Mouse (Mus musculus) neural tube, embryonic 14.5 days (tissue): ENCODE data around the gene Cadps2. TPM values are rescaled to one million over a fixed set of nuclear protein-coding genes. Genes with fewer than 3 reads are reported as not detected.
A peak's percentile ranks its signal among the peaks of the same experiment; 100 is the strongest.

Experiments used
- ATAC-seq: fragments of 200-750 bp; cut with Nextera tagmentation; 2 replicates; pipeline ENCODE4 v1.8.0; 2017; ENCODE audit warnings: low read depth, mild to moderate bottlenecking, moderate TSS enrichment, moderate library complexity
- H3K27ac ChIP-seq: fragments of 300-500 bp; sonication (generic); 2 replicates; pipeline ENCODE4 v1.5.1; 2014; ENCODE audit warnings: low read depth, mild to moderate bottlenecking, control low read depth, low read length, moderate library complexity, mixed read lengths
- H3K27me3 ChIP-seq: fragments of 300-500 bp; sonication (generic); 2 replicates; pipeline ENCODE4 v1.6.1; 2014; ENCODE audit warnings: low read length; ENCODE audit not compliant: control insufficient read depth, insufficient read depth
- H3K36me3 ChIP-seq: fragments of 300-500 bp; sonication (generic); 2 replicates; pipeline ENCODE4 v1.6.1; 2014; ENCODE audit warnings: low read length, mixed read lengths; ENCODE audit not compliant: control insufficient read depth, insufficient read depth
- H3K4me1 ChIP-seq: fragments of 300-500 bp; sonication (generic); 2 replicates; pipeline ENCODE4 v1.6.1; 2014; ENCODE audit warnings: low read length; ENCODE audit not compliant: control insufficient read depth, insufficient read depth
- H3K4me2 ChIP-seq: fragments of 300-500 bp; sonication (generic); 2 replicates; pipeline ENCODE4 v1.6.1; 2014; ENCODE audit warnings: mild to moderate bottlenecking, low read depth, low read length, control low read depth
- H3K4me3 ChIP-seq: fragments of 300-500 bp; sonication (generic); 2 replicates; pipeline ENCODE4 v1.5.1; 2014; ENCODE audit warnings: low read depth, low read length, control low read depth, mixed read lengths
- H3K9ac ChIP-seq: fragments of 300-500 bp; sonication (generic); replicated peaks from 2 replicates; pipeline ENCODE4 v1.6.1; 2014; ENCODE audit warnings: low read depth, mild to moderate bottlenecking, control low read depth, low read length, mixed read lengths
- H3K9me3 ChIP-seq: fragments of 300-500 bp; sonication (generic); 2 replicates; pipeline ENCODE4 v1.6.1; 2016; ENCODE audit warnings: low read length; ENCODE audit not compliant: control insufficient read depth
- WGBS: fragments of 180-500 bp; shearing (Covaris S2); extraction: QIAGEN DNeasy Blood & Tissue Kit; methylation state at CpG from one replicate; pipeline ENCODE4 v1.1.7; 2014; 5-methylcytosine and 5-hydroxymethylcytosine counted together
- polyA plus RNA-seq: library from polyadenylated mRNA; unstranded; fragments of >200 nt; fragmentation: Nextera tagmentation; extraction: Ambion mirVana; gene quantifications from 2 replicates; pipeline ENCODE4 v1.2.1, GENCODE M21; 2014

The Cadps2 gene
- polyA plus RNA-seq, 1 experiment from 2014 or later: 14.2 TPM

GRCm38 (mm10) chr6:23471830-23472229, 367.4 kb downstream of the Cadps2 start:
- no peaks in the 10 kb centered on the region for H3K36me3 ChIP-seq
- 76% methylated on average over 2 of the region's 2 CpGs for WGBS
- ATAC-seq: no peak
- H3K4me2 ChIP-seq: no peak overlapping the region
- H3K4me1 ChIP-seq: no peaks in the 10 kb centered on the region
- H3K27ac ChIP-seq: no peak overlapping the region
- no peak overlapping the region for H3K9ac ChIP-seq
- no peaks in the 10 kb centered on the region for H3K9me3 ChIP-seq
- H3K27me3 ChIP-seq: no peaks in the 10 kb centered on the region
- no peak overlapping the region for H3K4me3 ChIP-seq

DNA sequence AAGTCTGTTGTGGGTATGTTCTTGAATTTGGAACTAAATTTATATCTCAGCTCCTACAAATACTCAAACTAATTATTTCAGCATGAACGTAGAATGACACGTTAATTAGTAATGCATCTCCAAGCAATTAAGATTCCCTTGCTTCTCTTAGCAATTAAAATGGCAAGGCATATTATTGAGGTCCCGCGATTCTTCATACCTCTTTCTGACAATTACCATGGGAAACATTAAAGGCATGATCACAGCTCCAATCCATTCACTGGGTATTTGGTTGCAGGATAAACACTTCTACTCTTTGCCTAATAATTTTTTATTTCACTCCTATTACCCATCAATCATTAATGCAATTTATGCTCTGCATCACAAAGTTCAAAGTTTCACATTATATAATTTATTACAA, 371.3 kb downstream of the Cadps2 start:
- no peak overlapping the region for H3K9ac ChIP-seq
- ATAC-seq: peak; percentile 64; the same call in 1 of the 2 replicates
- H3K27ac ChIP-seq: no peak overlapping the region
- H3K4me2 ChIP-seq: no peak overlapping the region
- H3K27me3 ChIP-seq: no peaks in the 10 kb centered on the region
- H3K9me3 ChIP-seq: no peaks in the 10 kb centered on the region
- no peak overlapping the region for H3K4me3 ChIP-seq
- no peaks in the 10 kb centered on the region for H3K36me3 ChIP-seq
- WGBS: 43% methylated on average over 4 of the region's 4 CpGs
- no peaks in the 10 kb centered on the region for H3K4me1 ChIP-seq

GRCm38 (mm10) chr6:23462600-23463280, 376.5 kb downstream of the Cadps2 start:
- WGBS: 24% methylated on average over 8 of the region's 8 CpGs
- no peak overlapping the region for H3K4me2 ChIP-seq

GRCm38 (mm10) chr6:23457748-23458147, 381.5 kb downstream of the Cadps2 start:
- peak; percentile 66 for ATAC-seq
- no peaks in the 10 kb centered on the region for H3K4me1 ChIP-seq
- WGBS: 3% methylated on average over 5 of the region's 5 CpGs
- H3K9me3 ChIP-seq: no peaks in the 10 kb centered on the region
- no peaks in the 10 kb centered on the region for H3K27me3 ChIP-seq
- no peak overlapping the region for H3K4me3 ChIP-seq
- no peak overlapping the region for H3K9ac ChIP-seq
- no peaks in the 10 kb centered on the region for H3K36me3 ChIP-seq
- H3K4me2 ChIP-seq: no peak overlapping the region
- no peak overlapping the region for H3K27ac ChIP-seq

More at GRCm38 (mm10) chr6:23462600-23463280, 376.5 kb downstream of the Cadps2 start:
- no peaks in the 10 kb centered on the region for H3K36me3 ChIP-seq
- no peak overlapping the region for H3K4me3 ChIP-seq
- no peaks in the 10 kb centered on the region for H3K9me3 ChIP-seq
- no peaks in the 10 kb centered on the region for H3K4me1 ChIP-seq
- H3K9ac ChIP-seq: no peak overlapping the region
- H3K27ac ChIP-seq: no peak overlapping the region
- no peaks in the 10 kb centered on the region for H3K27me3 ChIP-seq
- peak; percentile 69; the same call in 1 of the 2 replicates for ATAC-seq

- Histone ChIP-seq H3K9ac (no peak overlapping the region), H3K4me2 (no peak overlapping the region), H3K4me1 (no peaks in the 10 kb centered on the region), H3K27me3 (no peaks in the 10 kb centered on the region), H3K36me3 (no peaks in the 10 kb centered on the region), H3K9me3 (no peaks in the 10 kb centered on the region), H3K27ac (no peak overlapping the region), H3K4me3 (no peak overlapping the region)
- 61% methylated on average over 5 of the region's 5 CpGs for WGBS
- ATAC-seq: no peak
Measured at GRCm38 (mm10) chr6:23453907-23454306, 385.3 kb downstream of the Cadps2 start.

DNA sequence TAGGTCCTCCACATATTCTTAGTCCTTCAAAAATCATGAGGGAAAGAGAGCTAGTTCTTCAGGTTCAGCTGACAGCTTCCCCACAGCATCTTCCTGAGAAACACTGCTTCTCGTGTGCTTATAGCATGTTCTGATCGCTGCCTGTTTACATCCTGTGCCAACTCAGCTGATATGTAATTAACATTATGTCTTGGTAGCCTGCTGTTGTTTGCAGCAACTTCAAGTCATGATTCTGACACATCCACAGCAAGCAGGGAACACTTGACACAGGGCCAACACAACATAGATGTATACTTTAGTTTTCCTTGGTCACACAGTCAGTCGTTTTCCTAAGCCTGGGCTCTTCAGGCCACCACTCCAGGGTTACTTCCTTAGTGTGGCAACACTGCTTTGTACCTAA, 399.3 kb downstream of the Cadps2 start:
- H3K4me1 ChIP-seq: no peaks in the 10 kb centered on the region
- H3K36me3 ChIP-seq: no peaks in the 10 kb centered on the region
- H3K27ac ChIP-seq: no peak overlapping the region
- H3K27me3 ChIP-seq: no peaks in the 10 kb centered on the region
- WGBS: 68% methylated on average over 3 of the region's 3 CpGs
- no peak overlapping the region for H3K9ac ChIP-seq
- no peak for ATAC-seq
- H3K4me3 ChIP-seq: no peak overlapping the region
- H3K9me3 ChIP-seq: no peaks in the 10 kb centered on the region
- no peak overlapping the region for H3K4me2 ChIP-seq

- Histone ChIP-seq H3K9me3 (no peaks in the 10 kb centered on the region), H3K27me3 (no peaks in the 10 kb centered on the region), H3K9ac (0 out of 2 replicates have a peak overlapping the region, but pooled peaks have one; percentile 7), H3K4me1 (no peaks in the 10 kb centered on the region), H3K36me3 (no peaks in the 10 kb centered on the region), H3K27ac (no peak overlapping the region), H3K4me3 (no peak overlapping the region), H3K4me2 (peak overlapping the region; percentile 20; the same call in 1 of the 2 replicates)
- 5% methylated on average over 12 of the region's 12 CpGs for WGBS
- ATAC-seq: peak; percentile 58; the same call in 1 of the 2 replicates
Measured at GRCm38 (mm10) chr6:23410256-23411049, 428.8 kb downstream of the Cadps2 start.

- H3K9ac ChIP-seq: no peak overlapping the region
- H3K27me3 ChIP-seq: no peaks in the 10 kb centered on the region
- no peaks in the 10 kb centered on the region for H3K36me3 ChIP-seq
- H3K27ac ChIP-seq: no peak overlapping the region
- no peaks in the 10 kb centered on the region for H3K4me1 ChIP-seq
- no peak overlapping the region for H3K4me3 ChIP-seq
- ATAC-seq: no peak
- WGBS: 93% methylated on average over 2 of the region's 2 CpGs
- H3K4me2 ChIP-seq: no peak overlapping the region
- H3K9me3 ChIP-seq: no peaks in the 10 kb centered on the region
Measured at GRCm38 (mm10) chr6:23394131-23394530, 445.1 kb downstream of the Cadps2 start.

DNA sequence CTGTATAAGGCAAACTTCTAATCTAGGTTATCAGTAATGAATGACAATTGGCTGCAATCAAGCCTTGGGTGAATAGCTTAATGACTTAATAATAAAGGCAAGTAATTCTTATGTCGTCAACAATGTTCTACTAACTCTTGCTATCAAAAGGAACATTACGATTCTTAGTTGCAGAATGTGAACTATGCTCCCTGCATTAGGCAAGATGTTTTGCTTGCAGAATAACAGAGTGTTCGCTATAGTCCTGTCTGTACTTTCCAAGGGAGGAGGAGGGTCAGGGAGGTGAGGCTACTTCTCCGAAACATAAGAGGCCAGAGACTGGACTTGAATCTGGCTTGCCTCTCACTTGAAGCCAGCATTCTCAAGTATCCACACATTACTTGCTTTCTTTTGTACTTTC, 446.5 kb downstream of the Cadps2 start:
- WGBS: 79% methylated on average over 4 of the region's 4 CpGs
- H3K36me3 ChIP-seq: no peaks in the 10 kb centered on the region
- H3K27ac ChIP-seq: no peak overlapping the region
- no peaks in the 10 kb centered on the region for H3K9me3 ChIP-seq
- no peak overlapping the region for H3K9ac ChIP-seq
- no peaks in the 10 kb centered on the region for H3K27me3 ChIP-seq
- no peak overlapping the region for H3K4me2 ChIP-seq
- no peak for ATAC-seq
- H3K4me1 ChIP-seq: no peaks in the 10 kb centered on the region
- no peak overlapping the region for H3K4me3 ChIP-seq
